Mouse (Mus musculus) ES-E14 (cell line): ENCODE measurements at regions not wholly inside any gene's neighbourhood (a gene's known extent, or its start where the extent isn't known, plus 50 kb on each side); places are given as distances from the start of the nearest gene placed in this dataset.

Experiments
- CHD2 ChIP-seq: IDR thresholded peaks from 2 replicates; pipeline ENCODE4 v1.6.1; 2014; ENCODE audit warnings: mild to moderate bottlenecking, low read depth, low read length, inconsistent platforms
- HCFC1 ChIP-seq: IDR thresholded peaks from 2 replicates; pipeline ENCODE4 v1.6.1; 2012; ENCODE audit warnings: low read length, inconsistent platforms, borderline replicate concordance; ENCODE audit not compliant: insufficient read depth
- MAFK ChIP-seq: IDR thresholded peaks from 2 replicates; pipeline ENCODE4 v1.6.1; 2014; ENCODE audit warnings: mild to moderate bottlenecking, low read depth, low read length, inconsistent platforms; ENCODE audit not compliant: insufficient read depth
- ZNF384 ChIP-seq: IDR thresholded peaks from 2 replicates; pipeline ENCODE4 v1.6.1; 2012; ENCODE audit warnings: low read depth, low read length, inconsistent platforms

DNA sequence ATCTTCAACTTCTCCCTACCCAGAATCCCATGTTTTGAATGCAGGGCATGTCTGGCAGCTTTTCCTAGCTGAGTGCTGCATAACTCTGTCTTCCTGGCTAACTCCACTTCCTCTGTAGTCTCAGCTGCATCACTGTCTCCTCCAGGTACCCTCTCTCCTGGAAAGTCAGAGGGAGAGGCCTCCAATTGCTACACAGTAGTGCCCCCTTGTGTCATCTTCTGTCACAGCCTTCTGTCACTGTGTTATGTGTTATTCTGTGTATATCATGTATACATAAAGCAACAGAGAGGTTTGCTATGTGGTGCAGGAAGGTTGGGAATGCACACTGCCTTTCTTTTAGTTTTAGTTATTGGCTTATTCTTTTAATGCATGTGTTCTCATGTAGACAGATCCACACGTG, 112.4 kb downstream of the Stard3nl start:
- no peak for TF ChIP-seq MAFK
- TF ChIP-seq ZNF384, result no peak
- no peak for TF ChIP-seq HCFC1
- TF ChIP-seq CHD2, result no peak
